Mouse (Mus musculus): ENCODE data around the gene 4930452B06Rik.

GRCm38 (mm10) chr14:8462321-8462909 is 203.6 kb downstream of the 4930452B06Rik start:
- TF ChIP-seq POLR2A (IDR thresholded peaks at IDR 0.05; ENCODE audit: low read depth, low read length) (no peak), CTCF (IDR thresholded peaks at IDR 0.05; ENCODE audit: extremely low read depth, insufficient read depth, insufficient read length, insufficient replicate concordance) (no peak)

All from spleen, adult 2 months (tissue).